Mouse (Mus musculus) ES-E14 (cell line): Measurements from ENCODE around the gene Tor2a.

Experiments used
- CHD2 ChIP-seq: IDR thresholded peaks from 2 replicates; pipeline ENCODE4 v1.6.1; 2014; ENCODE audit warnings: mild to moderate bottlenecking, low read depth, low read length, inconsistent platforms
- MAFK ChIP-seq: IDR thresholded peaks from 2 replicates; pipeline ENCODE4 v1.6.1; 2014; ENCODE audit warnings: mild to moderate bottlenecking, low read depth, low read length, inconsistent platforms; ENCODE audit not compliant: insufficient read depth
- ZNF384 ChIP-seq: IDR thresholded peaks from 2 replicates; pipeline ENCODE4 v1.6.1; 2012; ENCODE audit warnings: low read depth, low read length, inconsistent platforms

GRCm38 (mm10) chr2:32758503-32758902, 1.5 kb downstream of the Tor2a start:
- TF ChIP-seq MAFK, result no peak
- TF ChIP-seq CHD2, result no peak
- TF ChIP-seq ZNF384, result no peak
